Mouse (Mus musculus): ENCODE results near the gene Maml2.

Gene Maml2

DNA sequence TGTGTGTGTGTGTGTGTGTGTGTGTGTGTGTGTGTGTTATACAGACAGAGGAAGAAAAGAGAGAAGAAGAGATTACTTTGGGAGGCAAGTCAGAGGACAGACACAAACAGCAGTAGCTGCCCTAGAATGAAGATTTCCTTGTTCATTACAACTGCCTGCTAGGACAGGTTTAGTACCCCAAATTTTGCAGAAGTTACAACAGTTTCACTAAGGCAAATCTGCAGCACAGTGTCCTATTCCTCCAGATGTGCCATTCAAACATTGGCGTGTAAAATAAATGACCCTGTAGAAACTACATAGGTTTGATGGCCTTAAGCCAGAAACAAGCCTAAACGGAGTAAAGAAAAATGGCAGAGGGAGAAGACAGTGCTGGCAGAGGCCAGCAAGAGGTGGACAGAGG lies 195.1 kb downstream of the Maml2 start:
- DNase-seq (ENCODE audit: low spot score), result no peak

DNA sequence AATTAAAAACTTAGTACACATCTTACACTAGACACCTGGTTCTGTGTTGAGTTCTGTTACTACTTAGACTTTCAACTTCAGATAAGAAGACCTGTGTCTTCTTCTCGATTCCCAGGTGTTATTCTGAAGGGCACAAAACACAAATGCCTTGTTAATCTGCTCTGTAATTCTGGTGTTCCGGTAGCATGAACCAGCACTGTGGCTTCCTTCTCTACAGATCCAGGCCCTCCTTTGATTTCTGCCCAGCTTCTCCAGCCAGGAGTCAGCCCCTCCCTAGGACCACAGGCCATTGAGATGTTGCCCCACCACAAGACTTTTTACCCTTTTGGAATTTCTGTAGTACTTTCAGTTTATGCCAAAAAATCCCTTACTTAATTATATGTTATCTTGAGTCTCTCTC lies 196.0 kb downstream of the Maml2 start:
- DNase-seq (ENCODE audit: low spot score), result no peak

DNA sequence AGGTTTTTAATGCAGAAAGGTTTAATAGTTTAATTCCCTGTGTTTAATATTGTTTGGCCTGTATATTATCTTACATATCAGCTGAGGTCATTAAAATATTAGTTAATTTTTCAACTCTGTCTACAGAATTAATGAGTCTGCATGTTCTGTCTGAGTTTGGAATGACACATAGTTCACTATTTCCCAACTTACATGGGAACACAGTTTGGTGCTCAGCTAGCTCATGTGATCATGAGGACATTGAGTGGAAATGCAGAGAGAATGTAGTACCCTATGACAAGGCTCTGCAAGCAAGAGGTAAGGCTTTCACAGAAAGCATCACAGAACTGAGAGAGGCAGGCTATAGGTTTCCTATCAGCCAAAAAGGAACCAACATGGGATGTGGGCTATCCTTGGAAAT lies 197.8 kb downstream of the Maml2 start:
- no peak for DNase-seq (ENCODE audit: low spot score)

DNA sequence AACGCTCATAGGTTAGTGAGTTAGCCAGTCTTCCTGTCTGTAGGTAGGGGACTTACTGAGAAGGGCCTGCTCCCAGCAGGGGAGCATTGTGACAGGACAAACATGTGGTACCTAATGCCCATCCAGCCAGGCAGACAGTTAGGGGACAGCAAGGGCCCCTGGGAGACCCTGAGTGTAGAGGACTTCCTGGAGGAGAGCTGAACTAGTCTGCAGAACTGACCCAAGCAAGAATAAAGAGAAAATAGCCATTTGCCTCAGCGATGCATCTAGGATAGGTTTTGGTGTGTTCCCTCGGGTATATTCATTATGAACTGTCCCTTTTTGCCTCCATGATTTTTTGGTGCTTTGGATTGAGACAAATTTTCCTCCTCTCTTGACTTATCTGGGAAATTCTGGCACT lies 199.3 kb downstream of the Maml2 start:
- DNase-seq (ENCODE audit: low spot score), result no peak

DNA sequence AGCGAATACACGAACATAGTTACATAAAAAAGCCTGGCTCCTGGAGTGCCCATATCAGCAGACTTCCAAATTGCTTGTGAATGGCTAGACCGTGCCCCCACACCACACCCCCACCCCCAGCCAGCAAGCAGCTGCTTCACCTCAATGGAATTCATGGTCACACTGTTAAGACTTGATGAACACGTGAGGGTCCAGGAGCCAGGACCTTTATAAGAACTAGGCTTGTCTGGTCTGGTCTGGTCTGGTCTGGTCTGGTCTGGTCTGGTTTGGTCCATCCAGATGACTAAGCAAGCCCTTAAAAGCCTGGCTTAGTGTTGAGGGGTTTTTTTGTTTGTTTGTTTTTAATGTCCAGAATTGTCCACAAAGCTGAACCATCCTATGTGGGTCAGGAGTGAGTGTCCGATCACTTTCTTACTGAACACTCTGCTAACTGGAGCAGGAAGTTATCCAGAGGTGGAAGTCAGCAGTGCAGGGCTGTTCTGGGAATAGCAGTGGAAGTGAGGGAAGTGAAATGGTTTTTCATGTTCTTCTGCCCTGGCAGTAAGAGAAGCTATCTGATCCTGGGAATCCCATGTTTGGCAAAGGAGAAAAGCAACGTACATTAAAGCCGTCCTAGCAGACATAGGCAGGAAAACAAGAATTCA lies 200.1 kb downstream of the Maml2 start:
- DNase-seq (ENCODE audit: low spot score), result peak; percentile 86

DNA sequence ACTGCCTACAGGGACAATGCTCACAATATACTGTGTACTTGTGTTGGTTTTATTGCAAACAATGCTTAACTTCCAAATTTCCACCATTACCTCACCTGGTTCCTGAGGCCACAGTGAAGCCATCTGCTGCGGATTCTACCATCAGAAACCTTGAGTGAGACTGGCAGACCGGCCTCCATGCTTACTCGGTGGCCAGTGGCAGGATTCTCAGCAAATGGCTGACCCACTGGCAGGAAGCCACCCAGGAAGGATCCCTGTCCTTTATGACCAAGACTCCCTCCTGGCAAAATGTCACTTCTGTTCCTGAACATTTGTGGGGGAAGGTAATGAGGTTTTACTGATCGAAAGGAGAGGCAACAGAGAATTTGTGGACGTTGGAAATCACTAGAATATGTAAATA lies 202.3 kb downstream of the Maml2 start:
- no peak for DNase-seq (ENCODE audit: low spot score)

DNA sequence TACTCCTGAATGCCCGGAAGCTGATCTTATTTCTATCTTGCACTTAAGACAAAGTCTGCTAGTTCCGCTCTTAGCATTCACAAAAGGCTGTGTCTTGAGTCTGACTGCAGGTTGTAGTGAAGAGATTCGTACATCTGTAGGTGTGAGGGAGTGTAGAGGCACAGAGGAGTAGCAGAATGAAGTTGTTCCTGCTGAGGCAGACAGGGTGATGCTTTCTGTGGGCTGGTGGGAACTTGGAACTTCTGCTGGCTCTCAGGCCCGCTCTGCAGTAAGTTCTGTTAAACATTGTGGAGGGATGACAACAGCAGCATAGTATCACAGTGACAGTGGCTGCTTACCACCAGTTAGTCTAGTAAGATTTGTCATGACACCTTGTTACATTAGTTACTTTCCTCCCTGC lies 207.3 kb downstream of the Maml2 start:
- no peak for DNase-seq (ENCODE audit: low spot score)

DNA sequence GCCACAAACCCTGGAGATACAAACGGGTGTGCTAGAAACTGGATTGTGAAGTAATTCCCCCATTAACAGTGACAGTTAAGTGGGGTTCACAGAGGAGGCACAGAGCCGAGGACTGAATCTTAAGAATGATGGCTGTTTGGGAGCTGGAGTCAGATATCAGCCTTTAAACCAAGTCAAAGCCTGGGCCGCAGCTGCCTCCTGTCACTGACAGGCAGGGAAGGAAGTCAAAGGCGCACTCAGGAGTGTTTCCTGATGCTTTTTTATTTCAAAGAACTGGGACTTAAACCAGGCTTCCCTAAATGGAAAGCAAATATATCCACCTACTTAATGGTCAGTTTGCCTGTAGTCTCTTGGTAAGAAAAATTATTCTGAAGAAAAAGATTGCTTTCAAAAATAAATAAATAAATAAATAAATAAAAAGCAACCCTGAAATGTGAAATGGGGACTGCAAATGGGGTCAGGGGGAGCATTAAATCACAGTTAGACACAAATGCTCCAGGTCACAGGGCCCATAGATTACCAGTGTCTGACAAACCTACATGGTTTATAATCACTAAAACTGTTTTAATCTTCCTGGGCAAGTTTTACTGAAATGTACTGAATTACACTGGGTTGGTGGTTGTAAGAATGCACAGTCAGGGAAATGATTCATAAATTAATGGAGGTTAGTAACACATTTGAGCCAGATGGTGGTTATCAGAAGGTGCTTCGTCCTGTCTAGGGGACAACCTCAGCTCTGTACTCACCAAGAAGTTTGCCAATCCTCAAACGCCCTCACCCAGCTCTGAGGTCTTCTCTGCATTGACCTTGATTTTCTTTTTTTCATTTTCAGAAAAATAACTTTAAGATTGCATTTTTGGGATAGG lies 209.4 kb downstream of the Maml2 start:
- peak; percentile 37 for DNase-seq (ENCODE audit: low spot score)

DNA sequence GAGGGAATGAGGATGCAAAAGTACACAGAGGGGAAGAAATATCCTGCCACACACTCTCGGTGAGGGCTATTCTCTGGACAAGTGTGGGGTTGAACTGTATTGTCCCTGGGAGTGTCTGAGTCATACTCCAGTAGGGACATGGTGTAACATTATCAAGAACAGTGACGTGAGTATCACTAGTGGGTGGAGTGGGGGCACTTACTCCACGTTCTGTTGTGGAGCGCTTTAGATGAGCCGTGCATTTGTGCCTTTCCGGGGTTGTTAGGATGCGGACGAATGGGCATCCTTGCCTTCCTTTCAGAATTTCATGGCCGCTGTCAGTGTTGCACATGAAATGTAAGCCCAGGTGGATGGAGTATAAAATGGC lies 210.0 kb downstream of the Maml2 start:
- DNase-seq (ENCODE audit: low spot score), result no peak

DNA sequence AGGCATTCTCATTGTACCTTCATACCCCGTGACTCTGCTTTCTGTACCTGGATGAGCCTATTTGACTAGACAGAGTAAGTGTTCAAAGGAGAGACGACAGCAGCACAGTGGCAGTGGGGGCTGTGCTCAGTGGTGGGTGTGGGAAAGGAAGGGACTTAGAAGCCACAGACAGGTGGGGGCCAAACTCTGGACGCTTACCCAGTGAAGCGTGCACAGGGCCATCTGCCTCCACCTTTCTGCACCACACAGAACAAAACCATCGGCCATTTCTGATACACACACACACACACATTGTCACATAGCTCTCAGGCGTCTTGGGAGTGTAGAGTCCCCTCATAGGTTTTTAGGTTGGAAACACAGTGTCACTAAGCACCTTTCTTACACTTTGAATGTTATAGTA lies 212.0 kb downstream of the Maml2 start:
- no peak for DNase-seq (ENCODE audit: low spot score)

DNA sequence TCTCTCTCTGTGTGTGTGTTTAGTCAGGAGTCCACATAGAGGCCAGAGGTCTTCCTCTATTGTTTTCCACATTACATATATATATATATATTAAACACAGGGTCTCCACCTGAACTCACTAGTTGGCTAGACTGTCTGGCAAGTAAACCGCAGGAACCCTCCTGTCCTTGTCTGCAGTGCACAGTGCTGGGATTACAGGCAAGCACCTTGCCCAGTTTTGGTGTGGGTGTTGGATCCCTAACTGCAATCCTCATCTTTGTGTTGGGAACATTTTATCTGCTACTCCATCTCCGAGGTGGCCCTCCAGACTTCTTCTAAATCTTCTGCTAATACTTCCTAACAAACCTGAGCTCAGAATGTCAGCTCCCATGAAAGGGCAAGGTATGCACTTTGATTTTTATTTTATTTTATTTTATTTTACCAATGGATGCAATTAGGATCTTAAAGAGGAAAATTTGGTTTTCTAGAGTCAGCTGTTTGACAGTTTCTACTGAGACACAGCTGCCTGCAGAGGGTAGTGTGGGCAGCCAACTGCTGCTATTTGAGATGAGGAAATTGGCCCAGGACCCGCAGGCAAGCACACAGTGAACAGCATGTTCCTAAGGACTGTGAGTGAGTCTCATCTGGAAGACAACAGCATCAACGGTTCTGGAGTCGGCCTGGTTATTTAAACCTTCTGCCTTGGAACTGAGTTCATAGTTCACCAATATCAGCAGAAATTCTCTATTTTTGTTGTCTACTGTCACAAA lies 213.0 kb downstream of the Maml2 start:
- DNase-seq (ENCODE audit: low spot score), result peak; percentile 66

DNA sequence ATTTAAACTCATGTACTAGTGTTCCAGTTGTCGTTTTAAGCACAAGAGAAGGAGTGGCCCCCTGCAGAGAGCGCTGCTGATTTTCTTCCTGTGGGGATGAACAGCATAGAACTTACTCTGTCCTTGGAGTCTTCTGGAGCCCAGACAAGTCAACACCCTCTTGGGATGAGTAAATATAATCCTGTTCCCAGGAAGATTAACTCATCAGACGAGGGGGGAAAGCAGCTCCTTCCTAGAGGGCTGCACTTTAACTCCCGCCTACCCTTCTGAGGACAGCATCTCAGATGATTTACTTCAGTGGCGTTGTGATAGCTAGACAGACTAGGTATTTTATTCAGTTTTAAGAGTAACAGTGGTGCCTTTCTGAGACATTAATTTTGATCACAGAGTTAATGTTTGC lies 215.4 kb downstream of the Maml2 start:
- no peak for DNase-seq (ENCODE audit: low spot score)

DNA sequence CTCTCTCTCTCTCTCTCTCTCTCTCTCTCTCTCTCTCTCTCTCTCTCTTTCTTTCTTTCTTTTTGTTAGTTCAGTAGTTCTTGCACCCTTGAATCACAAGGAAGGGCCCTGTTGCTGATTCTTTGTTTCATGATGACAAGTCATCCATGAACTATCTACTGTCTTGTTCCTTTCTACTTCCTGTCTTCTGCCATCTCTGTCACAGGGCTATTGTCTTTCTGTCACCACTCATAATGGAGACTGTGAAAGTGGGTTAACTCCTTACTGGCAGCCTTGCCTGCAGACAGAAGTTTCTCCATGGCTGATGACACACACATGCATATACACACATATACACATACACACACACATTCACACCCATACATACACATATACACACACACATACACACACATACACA lies 216.7 kb downstream of the Maml2 start:
- no peak for DNase-seq (ENCODE audit: low spot score)

DNA sequence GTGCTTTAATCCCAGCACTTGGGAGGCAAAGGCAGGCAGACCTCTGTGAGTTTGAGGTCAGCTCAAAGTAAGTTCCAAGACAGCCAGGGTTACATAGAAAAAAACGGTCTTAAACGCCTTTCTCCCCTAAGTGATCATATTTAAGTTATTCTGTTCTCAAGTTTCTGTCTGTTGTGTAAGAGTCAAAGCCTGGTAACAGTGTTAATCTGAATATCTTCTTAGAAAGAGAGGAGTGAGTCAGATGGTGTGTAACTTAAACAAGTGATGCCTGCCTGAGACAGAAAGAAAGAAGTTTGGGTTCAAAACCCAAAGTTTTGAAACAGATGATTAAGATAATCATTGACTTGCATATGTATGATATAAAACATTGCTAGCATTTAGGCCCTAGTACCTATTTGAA lies 218.2 kb downstream of the Maml2 start:
- DNase-seq (ENCODE audit: low spot score), result no peak

DNA sequence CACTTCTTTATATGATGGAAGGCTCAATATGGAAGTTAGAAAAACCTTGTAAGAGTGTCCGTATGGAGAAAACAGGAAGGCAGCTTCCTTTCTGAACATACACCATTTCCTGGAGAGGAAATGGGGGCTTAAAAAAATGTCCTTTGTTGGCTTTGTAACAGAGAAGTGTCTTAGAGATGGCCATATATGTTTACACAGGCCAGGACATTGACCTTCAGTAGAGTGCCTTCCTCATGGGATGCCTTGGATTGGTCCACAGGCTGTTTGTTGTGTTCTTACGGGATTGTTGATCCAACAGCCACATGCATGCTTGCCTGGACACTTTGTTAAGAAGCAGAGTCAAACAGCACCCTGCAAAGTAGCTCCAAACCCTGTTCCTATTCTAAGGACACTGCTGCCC lies 220.3 kb downstream of the Maml2 start:
- no peak for DNase-seq (ENCODE audit: low spot score)

DNA sequence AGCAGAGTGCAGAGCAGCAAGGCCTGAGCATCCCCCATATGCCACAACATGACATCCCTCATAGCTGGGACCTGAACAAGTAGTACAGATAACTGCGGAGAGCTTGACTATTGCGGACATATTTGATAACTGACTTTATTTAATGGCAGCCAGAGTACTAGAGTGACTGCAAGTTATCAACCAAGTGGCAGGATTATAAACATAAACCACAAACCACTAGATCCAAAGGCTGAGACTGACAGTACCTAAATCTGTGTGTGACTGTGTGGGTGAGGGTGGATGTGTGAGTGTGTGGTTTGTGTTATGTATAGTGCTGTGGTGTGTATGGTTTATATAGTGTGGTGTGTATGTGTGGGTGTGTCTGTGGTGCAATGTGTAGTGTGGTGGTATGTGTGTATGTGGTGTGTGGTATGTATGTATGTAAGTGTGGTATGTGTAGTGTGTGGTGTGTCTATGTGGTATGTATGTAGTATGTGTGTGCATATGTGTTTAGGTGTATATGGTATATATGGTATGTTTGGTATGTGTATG lies 220.7 kb downstream of the Maml2 start:
- no peak for DNase-seq (ENCODE audit: low spot score)

DNA sequence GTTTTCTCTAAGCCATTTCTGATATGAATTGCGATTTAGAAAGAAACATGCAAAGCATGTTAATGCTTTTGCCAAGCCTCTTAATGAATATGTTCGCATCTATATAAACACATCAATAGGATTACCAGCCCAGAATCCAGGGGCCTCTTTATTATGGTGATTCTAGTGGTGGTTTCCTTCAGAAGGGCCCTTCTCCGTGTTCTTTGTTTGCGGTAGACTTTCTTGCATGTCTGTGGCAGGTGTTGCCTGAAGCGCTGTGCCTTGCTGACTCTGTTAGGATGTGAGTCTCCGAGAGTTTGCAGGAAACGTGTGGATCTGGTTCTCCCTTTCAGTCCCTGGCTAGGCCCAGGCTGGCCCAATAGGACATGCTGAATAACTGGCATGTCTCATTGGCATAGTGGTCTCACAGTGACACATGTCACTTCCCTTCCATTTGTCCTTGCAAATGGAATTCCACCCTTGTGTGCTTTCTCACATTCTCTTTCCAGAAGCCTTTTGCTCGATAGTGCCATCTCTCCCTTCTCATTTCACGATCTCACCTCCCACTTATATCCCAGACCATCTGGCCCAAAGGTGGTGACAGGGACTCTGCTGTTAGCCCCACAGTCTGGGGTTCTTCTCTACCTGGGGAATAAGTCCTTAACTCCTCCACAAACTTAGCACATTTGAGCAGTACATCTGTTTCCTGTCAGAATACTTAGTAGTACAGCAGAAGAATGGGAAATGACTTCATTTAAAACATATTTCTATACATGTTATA lies 224.5 kb downstream of the Maml2 start:
- no peak for DNase-seq (ENCODE audit: low spot score)

DNA sequence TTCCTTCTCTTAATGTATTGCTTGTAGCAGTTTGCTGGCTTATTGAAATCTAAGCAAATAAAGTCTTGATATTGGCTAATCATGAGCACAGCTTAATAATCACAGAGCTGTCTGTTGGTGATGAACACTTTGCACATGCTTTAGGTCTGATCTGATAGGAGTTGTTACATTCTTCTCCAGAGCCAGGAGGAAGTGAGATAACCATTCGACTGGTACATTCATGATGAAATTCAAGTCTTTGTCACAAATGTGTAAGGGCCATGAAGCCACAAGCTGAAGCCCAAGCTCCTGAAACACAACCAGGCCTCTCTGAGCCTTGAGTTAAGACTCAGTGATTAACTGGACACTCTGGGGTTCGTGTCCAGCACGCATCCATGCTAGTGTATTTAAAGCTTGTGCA lies 225.3 kb downstream of the Maml2 start:
- no peak for DNase-seq (ENCODE audit: low spot score)

DNA sequence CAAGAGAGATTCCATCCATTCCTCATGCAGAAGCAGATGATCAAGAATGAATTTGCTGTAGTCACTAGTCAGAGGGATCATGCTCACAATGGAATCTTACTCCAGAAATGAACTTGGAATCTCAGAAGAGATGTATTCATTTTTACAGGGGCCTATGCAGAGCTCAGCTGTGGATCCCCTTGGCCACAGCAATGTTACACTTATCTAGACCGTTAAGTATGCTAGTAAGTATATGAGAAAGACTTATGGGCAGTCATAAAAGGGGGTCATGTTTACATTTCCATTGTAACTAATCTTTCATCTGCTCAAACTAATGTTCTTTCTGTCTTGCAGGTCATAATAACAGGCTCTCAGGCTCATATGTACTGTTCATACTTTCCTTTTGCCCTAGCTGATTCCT lies 227.3 kb downstream of the Maml2 start:
- no peak for DNase-seq (ENCODE audit: low spot score)

DNA sequence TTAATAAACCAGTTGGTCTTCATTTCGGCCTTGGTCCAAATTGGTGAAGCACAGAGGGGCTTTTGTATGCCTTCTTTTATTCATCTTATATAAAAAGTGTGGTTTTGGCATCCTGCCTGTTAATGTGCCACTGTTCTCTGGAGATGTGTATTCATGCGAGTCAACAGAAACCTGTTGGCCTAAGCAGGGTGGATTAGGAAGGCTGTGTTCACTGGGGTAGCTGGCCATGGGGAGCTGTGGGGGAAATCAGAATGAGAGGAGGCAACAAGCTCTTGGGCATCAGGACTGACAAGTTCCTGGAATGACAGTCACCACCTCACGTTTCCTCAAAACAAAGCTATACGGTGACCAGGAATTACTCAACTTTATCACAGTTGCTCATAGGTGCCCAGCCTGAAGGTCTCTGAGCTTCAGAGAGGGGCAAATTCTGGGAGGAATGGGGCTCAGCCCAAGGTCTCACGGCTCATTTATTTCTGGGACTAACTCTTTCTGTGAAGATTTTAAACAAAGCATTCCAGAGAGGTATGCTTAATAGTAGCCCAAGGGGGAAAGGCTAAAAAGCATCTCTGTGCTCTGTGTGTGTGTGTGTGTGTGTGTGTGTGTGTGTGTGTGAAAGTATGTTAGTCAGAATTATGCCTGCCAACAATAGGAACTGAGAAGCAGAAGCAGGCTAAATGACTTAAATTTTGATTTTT lies 228.0 kb downstream of the Maml2 start:
- no peak for DNase-seq (ENCODE audit: low spot score)

DNA sequence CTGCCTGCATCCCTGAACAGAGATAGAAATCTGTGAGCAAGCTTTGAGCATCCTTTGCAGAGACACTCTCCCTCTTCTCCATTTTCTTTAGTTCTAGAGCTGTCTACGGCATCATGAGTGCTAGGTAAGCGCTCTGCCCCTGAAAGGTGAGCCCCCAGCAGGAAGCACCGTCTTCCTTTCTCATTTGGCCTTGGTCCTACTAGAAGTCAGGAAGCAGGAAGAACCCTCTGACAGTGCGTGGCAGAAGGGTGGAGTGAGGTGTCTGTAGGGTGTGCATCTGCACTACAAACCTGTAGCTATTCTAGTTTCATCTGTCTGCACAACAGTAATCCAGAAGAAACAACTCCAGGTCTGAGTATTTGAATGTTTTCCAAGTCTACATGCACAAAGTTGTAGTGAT lies 232.8 kb downstream of the Maml2 start:
- no peak for DNase-seq (ENCODE audit: low spot score)
